Mouse (Mus musculus): ENCODE measurements around the gene Scn1b. TPM values are rescaled to one million over a fixed set of nuclear protein-coding genes. Genes with fewer than 3 reads are reported as not detected.

Gene Scn1b
- polyA plus RNA-seq (2016; fragmentation: Nextera tagmentation; extraction: Ambion mirVana): 4.5 and 5.1 TPM in 2 replicates

- no peak within 1 kb of the TSS for H3K27ac ChIP-seq
- H3K9ac ChIP-seq: peak within 1 kb of the TSS; percentile 74
- peak within 1 kb of the TSS; percentile 62 for H3K4me3 ChIP-seq
- H3K4me1 ChIP-seq: no peaks in the 10 kb centered on the region; the same call in 1 of the 2 replicates
- no peaks in the 10 kb centered on the region for H3K9me3 ChIP-seq
- peaks cover 41% of the 10 kb centered on the region for H3K27me3 ChIP-seq
- 2% methylated on average over 44 of the region's 60 CpGs for WGBS
- peak within 1 kb of the TSS; percentile 99 for H3K4me2 ChIP-seq (replicated peaks)
- ATAC-seq (ENCODE audit: insufficient number of reproducible peaks, insufficient read depth, low FRiP score, low TSS enrichment): no peak
- peaks cover 40% of the 10 kb centered on the region for H3K36me3 ChIP-seq
Measured at GRCm38 (mm10) chr7:31126851-31127724, at the start of gene Scn1b. Gene Scn1b (minus strand): TSS chr7:31127003.

GRCm38 (mm10) chr7:31175096-31175495 is 48.3 kb upstream of the Scn1b start:
- H3K36me3 ChIP-seq: no peaks in the 10 kb centered on the region
- no peaks in the 10 kb centered on the region for H3K27me3 ChIP-seq
- H3K4me1 ChIP-seq: no peaks in the 10 kb centered on the region
- H3K4me2 ChIP-seq (replicated peaks): no peak overlapping the region
- no peaks in the 10 kb centered on the region for H3K9me3 ChIP-seq
- WGBS: 80% methylated on average over 3 of the region's 3 CpGs
- no peak for ATAC-seq (ENCODE audit: insufficient number of reproducible peaks, insufficient read depth, low FRiP score, low TSS enrichment)
- H3K27ac ChIP-seq: no peak overlapping the region
- H3K4me3 ChIP-seq: no peak overlapping the region
- no peak overlapping the region for H3K9ac ChIP-seq

GRCm38 (mm10) chr7:31174466-31174865 is 47.7 kb upstream of the Scn1b start:
- Histone ChIP-seq H3K27me3 (no peaks in the 10 kb centered on the region), H3K9ac (no peak overlapping the region), H3K4me2 (replicated peaks) (no peak overlapping the region), H3K27ac (no peak overlapping the region), H3K36me3 (no peaks in the 10 kb centered on the region), H3K4me1 (no peaks in the 10 kb centered on the region), H3K4me3 (no peak overlapping the region), H3K9me3 (no peaks in the 10 kb centered on the region)
- 73% methylated on average over 8 of the region's 8 CpGs for WGBS
- ATAC-seq (ENCODE audit: insufficient number of reproducible peaks, insufficient read depth, low FRiP score, low TSS enrichment): no peak

GRCm38 (mm10) chr7:31172238-31172637 is 45.4 kb upstream of the Scn1b start:
- Histone ChIP-seq H3K36me3 (no peaks in the 10 kb centered on the region), H3K9me3 (no peaks in the 10 kb centered on the region), H3K27me3 (no peaks in the 10 kb centered on the region), H3K9ac (no peak overlapping the region), H3K4me3 (no peak overlapping the region), H3K27ac (no peak overlapping the region), H3K4me2 (replicated peaks) (no peak overlapping the region), H3K4me1 (no peaks in the 10 kb centered on the region)
- 16% methylated on average over 2 of the region's 2 CpGs for WGBS
- ATAC-seq (ENCODE audit: insufficient number of reproducible peaks, insufficient read depth, low FRiP score, low TSS enrichment): no peak

- 0 out of 2 replicates have a peak, but pooled peaks cover 4% of the 10 kb centered on the region for H3K9me3 ChIP-seq
- no peak overlapping the region for H3K4me3 ChIP-seq
- no peaks in the 10 kb centered on the region for H3K27me3 ChIP-seq
- no peak overlapping the region for H3K9ac ChIP-seq
- no peaks in the 10 kb centered on the region for H3K4me1 ChIP-seq
- no peak overlapping the region for H3K4me2 ChIP-seq (replicated peaks)
- ATAC-seq (ENCODE audit: insufficient number of reproducible peaks, insufficient read depth, low FRiP score, low TSS enrichment): no peak
- WGBS: 94% methylated on average over 9 of the region's 9 CpGs
- no peaks in the 10 kb centered on the region for H3K36me3 ChIP-seq
- H3K27ac ChIP-seq: no peak overlapping the region
Measured at GRCm38 (mm10) chr7:31170520-31170919, 43.7 kb upstream of the Scn1b start.

- Histone ChIP-seq H3K9me3 (0 out of 2 replicates have a peak, but pooled peaks cover 4% of the 10 kb centered on the region), H3K4me2 (replicated peaks) (no peak overlapping the region), H3K36me3 (no peaks in the 10 kb centered on the region), H3K27me3 (no peaks in the 10 kb centered on the region), H3K4me1 (no peaks in the 10 kb centered on the region), H3K4me3 (no peak overlapping the region), H3K27ac (no peak overlapping the region), H3K9ac (no peak overlapping the region)
- ATAC-seq (ENCODE audit: insufficient number of reproducible peaks, insufficient read depth, low FRiP score, low TSS enrichment): no peak
- 56% methylated on average over 8 of the region's 8 CpGs for WGBS
Measured at GRCm38 (mm10) chr7:31168412-31168811, 41.6 kb upstream of the Scn1b start.

- WGBS: 68% methylated on average over 1 of the region's 1 CpGs
- no peak overlapping the region for H3K4me2 ChIP-seq (replicated peaks)
- no peak overlapping the region for H3K27ac ChIP-seq
- H3K36me3 ChIP-seq: no peaks in the 10 kb centered on the region
- H3K9ac ChIP-seq: no peak overlapping the region
- ATAC-seq (ENCODE audit: insufficient number of reproducible peaks, insufficient read depth, low FRiP score, low TSS enrichment): no peak
- H3K4me3 ChIP-seq: no peak overlapping the region
- no peaks in the 10 kb centered on the region for H3K27me3 ChIP-seq
- no peaks in the 10 kb centered on the region for H3K4me1 ChIP-seq
- H3K9me3 ChIP-seq: 0 out of 2 replicates have a peak, but pooled peaks cover 4% of the 10 kb centered on the region
Measured at GRCm38 (mm10) chr7:31164748-31165147, 37.9 kb upstream of the Scn1b start.

- H3K4me2 ChIP-seq (replicated peaks): no peak overlapping the region
- no peaks in the 10 kb centered on the region for H3K27me3 ChIP-seq
- WGBS: 66% methylated on average over 3 of the region's 3 CpGs
- 0 out of 2 replicates have a peak, but pooled peaks cover 4% of the 10 kb centered on the region for H3K9me3 ChIP-seq
- no peak overlapping the region for H3K4me3 ChIP-seq
- no peaks in the 10 kb centered on the region for H3K36me3 ChIP-seq
- no peaks in the 10 kb centered on the region for H3K4me1 ChIP-seq
- no peak overlapping the region for H3K27ac ChIP-seq
- no peak for ATAC-seq (ENCODE audit: insufficient number of reproducible peaks, insufficient read depth, low FRiP score, low TSS enrichment)
- no peak overlapping the region for H3K9ac ChIP-seq
Measured at GRCm38 (mm10) chr7:31163666-31164577, 37.1 kb upstream of the Scn1b start.

- Histone ChIP-seq H3K9ac (no peak overlapping the region), H3K27ac (no peak overlapping the region), H3K36me3 (no peaks in the 10 kb centered on the region), H3K27me3 (no peaks in the 10 kb centered on the region), H3K4me1 (no peaks in the 10 kb centered on the region), H3K4me3 (no peak overlapping the region), H3K4me2 (replicated peaks) (no peak overlapping the region), H3K9me3 (0 out of 2 replicates have a peak, but pooled peaks cover 4% of the 10 kb centered on the region)
- WGBS: 74% methylated on average over 11 of the region's 11 CpGs
- no peak for ATAC-seq (ENCODE audit: insufficient number of reproducible peaks, insufficient read depth, low FRiP score, low TSS enrichment)
Measured at GRCm38 (mm10) chr7:31162324-31162723, 35.5 kb upstream of the Scn1b start.

GRCm38 (mm10) chr7:31161831-31162230 is 35.0 kb upstream of the Scn1b start:
- H3K4me2 ChIP-seq (replicated peaks): no peak overlapping the region
- 0 out of 2 replicates have a peak, but pooled peaks cover 4% of the 10 kb centered on the region for H3K9me3 ChIP-seq
- no peak for ATAC-seq (ENCODE audit: insufficient number of reproducible peaks, insufficient read depth, low FRiP score, low TSS enrichment)
- H3K9ac ChIP-seq: no peak overlapping the region
- H3K27ac ChIP-seq: no peak overlapping the region
- no peaks in the 10 kb centered on the region for H3K27me3 ChIP-seq
- no peaks in the 10 kb centered on the region for H3K4me1 ChIP-seq
- WGBS: 43% methylated on average over 3 of the region's 3 CpGs
- H3K4me3 ChIP-seq: no peak overlapping the region
- no peaks in the 10 kb centered on the region for H3K36me3 ChIP-seq

- Histone ChIP-seq H3K9ac (no peak overlapping the region), H3K4me1 (no peaks in the 10 kb centered on the region), H3K4me2 (replicated peaks) (no peak overlapping the region), H3K4me3 (no peak overlapping the region), H3K27me3 (no peaks in the 10 kb centered on the region), H3K27ac (no peak overlapping the region), H3K36me3 (no peaks in the 10 kb centered on the region), H3K9me3 (0 out of 2 replicates have a peak, but pooled peaks cover 3% of the 10 kb centered on the region)
- WGBS: 89% methylated on average over 3 of the region's 3 CpGs
- no peak for ATAC-seq (ENCODE audit: insufficient number of reproducible peaks, insufficient read depth, low FRiP score, low TSS enrichment)
Measured at GRCm38 (mm10) chr7:31161246-31161645, 34.4 kb upstream of the Scn1b start.

Data from embryonic facial prominence, embryonic 12.5 days (tissue).